Mouse (Mus musculus): ENCODE measurements around the gene Fam221a.
A peak's percentile ranks its signal among the peaks of the same experiment; 100 is the strongest.

- peak; percentile 59 for TF ChIP-seq CTCF (IDR thresholded peaks at IDR 0.05; ENCODE audit: low read depth)
- no peak for TF ChIP-seq EP300 (IDR thresholded peaks at IDR 0.05; ENCODE audit: low read depth)
Observed at GRCm38 (mm10) chr6:49398365-49398764, 30.8 kb downstream of the Fam221a start.
